Mouse (Mus musculus) Muller cell, postnatal 12 days (primary cell): Measurements from ENCODE around the gene Gm11568.
"Not testable (repeated sequence)": the region's sequence is repeated elsewhere in the genome, so short reads cannot be mapped to it uniquely, and the experiment has no call there.

Source experiments
- DNase-seq: peaks from one replicate; pipeline ENCODE4 v3.0.0-alpha.2; 2015; ENCODE audit errors: inconsistent ontology term

The Gm11568 gene

DNA sequence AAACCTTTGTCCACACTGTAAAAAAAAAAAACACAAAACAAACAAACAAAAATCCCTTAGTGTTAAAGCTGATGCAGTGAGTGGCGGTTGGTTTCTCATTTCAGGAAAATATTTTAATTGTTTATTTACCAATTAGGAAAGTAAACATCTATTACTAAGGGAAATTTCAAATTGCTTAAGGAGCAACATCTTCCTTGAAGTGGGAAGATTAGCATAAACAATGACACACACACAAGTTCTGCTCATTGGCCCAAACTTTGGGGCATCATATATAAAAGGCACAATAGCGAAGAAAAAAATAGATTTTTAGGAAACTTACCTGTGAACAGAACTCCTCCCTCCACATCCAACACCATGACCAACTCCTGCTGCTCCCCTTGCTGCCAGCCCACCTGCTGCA is at the start of gene Gm11568:
TSS of gene Gm11568 (plus strand) at position 301 of the 400 bp plus-strand sequence.
- no peak for DNase-seq

DNA sequence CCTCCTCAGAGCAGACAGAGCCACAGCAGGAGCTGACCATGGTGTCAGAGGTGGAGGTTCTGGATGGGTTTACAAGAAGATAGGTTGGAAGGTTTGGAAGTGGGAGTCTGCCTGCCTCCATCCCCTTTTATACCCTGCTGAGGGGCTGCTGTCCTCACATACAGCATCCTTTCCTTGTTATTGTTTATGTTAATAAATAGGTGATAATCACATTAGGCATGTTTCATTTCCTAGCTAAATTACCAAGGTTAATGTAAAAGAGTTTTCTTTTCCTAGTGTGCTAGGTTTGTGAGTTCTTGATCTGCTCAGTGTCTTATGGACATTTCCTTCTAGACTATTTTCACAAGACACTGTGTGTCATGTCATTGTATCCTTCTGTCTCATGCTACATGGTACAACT is 47.9 kb upstream of the Gm11568 start, which contains the start of gene Krtap4-13:
TSS of gene Krtap4-13 (minus strand) at position 101 of the 400 bp plus-strand sequence.
- not testable (repeated sequence) for DNase-seq

- DNase-seq, result not testable (repeated sequence)
Observed at GRCm38 (mm10) chr11:99815566-99815965, 42.2 kb upstream of the Gm11568 start, which contains the start of gene Gm11564. TSS of gene Gm11564 (minus strand) at chr11:99815666.

- no peak for DNase-seq
Observed at GRCm38 (mm10) chr11:99837966-99838365, 19.8 kb upstream of the Gm11568 start, which contains the start of gene 2300003K06Rik. TSS of gene 2300003K06Rik (minus strand) at chr11:99838066.

DNA sequence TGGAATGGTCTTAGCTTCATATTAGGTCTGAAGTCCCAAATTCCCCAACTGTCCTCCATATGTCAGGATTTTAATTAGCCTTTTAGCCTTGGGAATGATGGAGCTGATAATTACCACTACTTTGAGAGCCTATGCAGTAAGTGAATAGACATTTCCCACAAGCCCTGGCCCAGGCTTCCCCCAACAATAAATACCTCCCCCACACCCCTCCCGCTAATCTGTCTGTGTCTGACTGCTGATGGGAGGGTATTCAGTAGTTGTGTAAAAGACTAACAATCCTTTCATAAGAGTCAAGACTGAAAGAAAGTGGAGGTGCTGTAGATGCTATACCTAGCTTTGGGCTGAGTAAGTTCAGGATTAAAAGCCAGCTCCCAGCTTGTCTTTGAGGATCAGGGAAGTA is 15.5 kb upstream of the Gm11568 start:
- no peak for DNase-seq

DNA sequence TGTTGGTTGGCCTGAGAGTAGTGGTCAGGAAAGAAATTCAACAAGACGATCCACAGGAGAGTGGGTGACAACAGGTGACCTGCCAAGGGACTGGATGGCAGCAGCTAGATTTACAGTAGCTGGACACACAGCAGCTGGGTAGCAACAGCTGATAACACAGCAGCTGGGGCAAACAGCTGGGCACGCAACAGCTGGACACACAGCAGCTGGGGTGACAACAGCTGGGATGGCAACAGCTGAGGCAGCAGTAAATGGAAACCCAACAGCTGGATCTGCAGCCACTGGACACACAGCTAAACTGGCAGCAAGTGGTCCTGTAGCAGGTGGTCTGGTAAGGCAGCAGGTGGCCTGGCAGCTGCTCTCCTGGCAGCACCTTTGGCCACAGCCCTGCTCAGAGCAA is 11.0 kb upstream of the Gm11568 start:
- DNase-seq, result no peak

DNA sequence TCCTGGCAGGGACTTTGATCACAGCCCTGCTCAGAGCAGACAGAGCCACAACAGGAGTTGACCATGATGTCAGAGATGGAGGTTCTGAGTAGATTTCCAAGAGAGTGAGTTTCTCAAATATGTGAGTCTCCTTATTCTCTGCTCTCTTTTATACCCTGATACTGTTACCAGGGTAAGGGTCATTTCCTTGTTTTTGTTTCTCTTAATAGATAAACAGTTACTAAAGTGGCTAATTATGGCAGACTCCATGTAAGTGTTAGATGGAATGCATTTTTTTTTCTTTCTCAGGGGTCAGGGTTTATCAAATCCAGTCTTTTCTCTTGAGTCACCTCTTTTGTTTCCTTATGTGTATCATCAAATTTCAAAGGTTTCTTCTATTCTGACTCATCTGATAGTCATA is 6.2 kb upstream of the Gm11568 start, which contains the start of gene Krtap4-16:
TSS of gene Krtap4-16 (minus strand) at position 101 of the 400 bp plus-strand sequence.
- no peak for DNase-seq

DNA sequence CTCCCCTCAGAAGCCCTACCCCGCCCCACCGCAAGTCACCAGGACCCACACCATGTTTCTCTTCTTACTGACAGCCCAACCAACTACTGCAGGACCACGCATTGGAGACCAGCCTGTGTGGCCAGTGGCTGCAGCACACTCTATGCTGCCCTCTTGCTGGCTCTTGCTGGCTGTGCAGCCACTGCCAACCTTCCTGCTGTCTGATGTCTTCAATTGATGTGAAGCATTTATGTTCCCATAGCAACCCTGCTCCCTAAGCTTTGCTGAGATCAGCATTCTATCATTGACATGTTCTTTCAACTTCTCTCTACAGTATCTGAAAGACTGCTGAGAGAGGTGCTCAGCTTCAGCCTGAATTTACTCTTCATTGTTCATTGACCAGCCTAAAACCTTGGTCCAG is 3.6 kb upstream of the Gm11568 start:
- no peak for DNase-seq

- DNase-seq, result peak; percentile 87
Observed at GRCm38 (mm10) chr11:99858761-99859160, 1.0 kb downstream of the Gm11568 start.

- DNase-seq, result not testable (repeated sequence)
Observed at GRCm38 (mm10) chr11:99864176-99864575, 6.5 kb downstream of the Gm11568 start, which contains the start of gene Gm11559. TSS of gene Gm11559 (plus strand) at chr11:99864476.

DNA sequence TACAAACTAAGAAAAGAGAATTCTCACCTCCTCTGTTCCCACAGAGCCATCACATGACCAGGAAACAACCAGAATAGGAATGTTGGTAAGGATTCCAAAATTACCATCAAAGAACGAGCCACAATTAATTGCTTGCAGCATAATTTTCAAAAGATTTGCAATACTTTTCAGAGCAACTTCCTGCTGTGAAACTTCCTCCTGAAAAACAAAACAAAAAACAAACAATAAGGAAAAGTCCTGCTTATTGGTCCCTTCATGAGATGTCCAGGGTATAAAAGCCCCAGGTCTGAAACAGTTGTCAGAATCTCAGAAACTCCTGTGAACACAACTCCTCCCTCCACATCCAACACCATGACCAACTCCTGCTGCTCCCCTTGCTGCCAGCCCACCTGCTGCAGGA is 15.4 kb downstream of the Gm11568 start, which contains the start of gene Krtap9-1:
TSS of gene Krtap9-1 (plus strand) at position 301 of the 400 bp plus-strand sequence.
- not testable (repeated sequence) for DNase-seq

GRCm38 (mm10) chr11:99878887-99879286 is 21.2 kb downstream of the Gm11568 start, which contains the start of gene Gm11567:
TSS of gene Gm11567 (plus strand) at chr11:99879187.
- DNase-seq, result not testable (repeated sequence)

DNA sequence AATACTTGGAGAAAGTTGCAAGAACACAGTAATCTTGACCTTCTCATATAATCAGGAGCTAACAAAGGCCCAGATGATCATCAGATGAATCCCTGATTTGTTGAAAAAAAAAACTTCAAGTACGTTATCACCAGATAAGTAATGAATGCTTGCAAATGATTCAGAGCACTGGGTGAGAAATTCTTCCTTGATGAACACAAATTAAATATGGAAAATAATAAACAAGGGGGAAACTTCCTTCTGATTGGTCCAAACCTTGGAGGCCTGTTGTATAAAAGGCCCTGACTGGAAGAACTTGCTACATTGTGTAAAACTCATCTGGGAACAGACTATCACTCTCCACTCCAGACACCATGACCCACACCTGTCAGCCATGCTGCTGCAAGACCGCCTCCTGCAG is 49.9 kb downstream of the Gm11568 start, which contains the start of gene Krtap31-1:
TSS of gene Krtap31-1 (plus strand) at position 301 of the 400 bp plus-strand sequence.
- no peak for DNase-seq
